Mouse (Mus musculus) intestine, embryonic 16.5 days (tissue): Measurements from ENCODE around the gene Gbf1. TPM values are rescaled to one million over a fixed set of nuclear protein-coding genes. Genes with fewer than 3 reads are reported as not detected.
"Not testable (repeated sequence)": the region's sequence is repeated elsewhere in the genome, so short reads cannot be mapped to it uniquely, and the experiment has no call there.

ENCODE experiments used
- ATAC-seq: fragments of 200-750 bp; cut with Nextera tagmentation; 2 replicates; pipeline ENCODE4 v1.8.0; 2017; ENCODE audit warnings: moderate TSS enrichment, moderate library complexity
- H3K27ac ChIP-seq: fragments of 300-500 bp; sonication (generic); 2 replicates; pipeline ENCODE4 v1.5.1; 2014; ENCODE audit warnings: mild to moderate bottlenecking, low read length
- H3K27me3 ChIP-seq: fragments of 300-500 bp; sonication (generic); replicated peaks from 2 replicates; pipeline ENCODE4 v1.6.1; 2014; ENCODE audit warnings: low read length, control low read depth, mixed read lengths; ENCODE audit not compliant: control insufficient read depth, insufficient read depth
- H3K36me3 ChIP-seq: fragments of 300-500 bp; sonication (generic); 2 replicates; pipeline ENCODE4 v1.6.1; 2014; ENCODE audit warnings: low read length, control low read depth; ENCODE audit not compliant: control insufficient read depth, insufficient read depth
- H3K4me1 ChIP-seq: fragments of 300-500 bp; sonication (generic); 2 replicates; pipeline ENCODE4 v1.6.1; 2014; ENCODE audit warnings: low read length, control low read depth, mixed read lengths; ENCODE audit not compliant: control insufficient read depth, insufficient read depth
- H3K4me2 ChIP-seq: fragments of 300-500 bp; sonication (generic); 2 replicates; pipeline ENCODE4 v1.6.1; 2014; ENCODE audit warnings: low read depth, low read length, control low read depth
- H3K4me3 ChIP-seq: fragments of 300-500 bp; sonication (generic); 2 replicates; pipeline ENCODE4 v1.5.1; 2014; ENCODE audit warnings: mild to moderate bottlenecking, low read length
- H3K9ac ChIP-seq: fragments of 300-500 bp; sonication (generic); 2 replicates; pipeline ENCODE4 v1.6.1; 2014; ENCODE audit warnings: low read depth, low read length
- H3K9me3 ChIP-seq: fragments of 300-500 bp; sonication (generic); 2 replicates; pipeline ENCODE4 v1.6.1; 2016; ENCODE audit warnings: low read length, control low read depth; ENCODE audit not compliant: control insufficient read depth
- WGBS: fragments of 180-500 bp; shearing (Covaris S2); extraction: QIAGEN DNeasy Blood & Tissue Kit; methylation state at CpG from one replicate; pipeline ENCODE4 v1.1.7; 2014; 5-methylcytosine and 5-hydroxymethylcytosine counted together
- polyA plus RNA-seq: library from polyadenylated mRNA; unstranded; fragments of >200 nt; fragmentation: Nextera tagmentation; extraction: Ambion mirVana; gene quantifications from 2 replicates; pipeline ENCODE4 v1.2.1, GENCODE M21; 2015

Gene Gbf1
- polyA plus RNA-seq, 1 experiment from 2014 or later, result 33.6 TPM

- peak overlapping the region; percentile 62 for H3K4me3 ChIP-seq
- H3K27me3 ChIP-seq, result peaks cover 51% of the 10 kb centered on the region
- WGBS, result 2% methylated on average over 49 of the region's 49 CpGs
- H3K27ac ChIP-seq, result no peak overlapping the region
- H3K4me1 ChIP-seq, result peaks cover 19% of the 10 kb centered on the region
- H3K4me2 ChIP-seq, result peak overlapping the region; percentile 100
- peak; percentile 35; the same call in 1 of the 2 replicates for ATAC-seq
- H3K9ac ChIP-seq, result peak overlapping the region; percentile 64
- no peaks in the 10 kb centered on the region for H3K36me3 ChIP-seq
- H3K9me3 ChIP-seq, result no peaks in the 10 kb centered on the region
These were observed 15.4 kb upstream of the Gbf1 start for GRCm38 (mm10) chr19:46136639-46137580.

DNA sequence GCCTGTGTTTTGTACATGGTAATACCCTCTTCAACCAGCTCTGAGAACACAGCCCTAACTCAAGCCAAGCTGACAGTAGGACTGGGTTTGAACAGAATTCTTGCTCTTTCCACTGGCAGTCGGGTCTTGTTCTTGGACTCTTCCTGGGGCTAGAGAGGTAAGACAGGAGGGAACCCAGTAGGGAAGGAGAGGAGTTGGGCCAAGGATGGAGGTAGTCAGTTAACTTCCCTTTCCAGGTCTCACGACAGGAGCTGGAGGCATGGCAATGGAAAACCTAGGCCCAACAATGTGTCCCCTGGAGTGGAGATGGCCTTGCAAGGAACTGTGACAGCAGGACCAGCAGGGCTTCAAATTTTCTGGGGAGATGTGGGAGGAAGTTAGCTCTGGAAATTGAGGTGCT, 12.0 kb upstream of the Gbf1 start:
- Histone ChIP-seq H3K27ac (no peak overlapping the region), H3K9ac (no peak overlapping the region), H3K9me3 (no peaks in the 10 kb centered on the region), H3K4me3 (no peak overlapping the region), H3K4me2 (no peak overlapping the region), H3K27me3 (peaks cover 59% of the 10 kb centered on the region), H3K4me1 (peaks cover 18% of the 10 kb centered on the region), H3K36me3 (no peaks in the 10 kb centered on the region)
- 69% methylated on average over 2 of the region's 2 CpGs for WGBS
- no peak for ATAC-seq

DNA sequence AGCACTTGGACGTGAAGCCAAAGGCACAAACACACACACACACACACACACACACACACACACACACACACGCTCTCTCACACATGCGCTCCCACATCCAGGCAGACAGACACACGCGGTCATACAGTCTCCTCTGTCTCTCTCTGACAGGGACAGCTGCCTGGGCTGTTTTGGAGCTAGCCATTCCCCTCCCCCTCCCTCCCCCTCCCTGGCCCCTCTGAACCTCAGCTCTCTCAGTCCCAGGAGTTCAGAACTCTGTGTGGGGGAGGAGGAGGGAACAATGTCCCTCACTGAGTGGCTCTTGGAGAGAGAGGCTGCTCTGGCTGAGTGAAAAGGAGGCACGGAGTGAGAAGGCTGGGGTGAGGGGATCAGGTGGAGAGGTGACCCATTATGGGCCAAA, 11.2 kb upstream of the Gbf1 start:
- no peak for ATAC-seq
- Histone ChIP-seq H3K9me3 (no peaks in the 10 kb centered on the region), H3K27ac (no peak overlapping the region), H3K27me3 (peaks cover 51% of the 10 kb centered on the region), H3K4me3 (no peak overlapping the region), H3K4me1 (peaks cover 10% of the 10 kb centered on the region), H3K4me2 (no peak overlapping the region), H3K9ac (no peak overlapping the region), H3K36me3 (no peaks in the 10 kb centered on the region)
- 23% methylated on average over 6 of the region's 6 CpGs for WGBS

- H3K9ac ChIP-seq, result peak within 1 kb of the TSS; percentile 52
- 1% methylated on average over 47 of the region's 47 CpGs for WGBS
- peak; percentile 12; the same call in 1 of the 2 replicates for ATAC-seq
- peak within 1 kb of the TSS; percentile 97 for H3K4me2 ChIP-seq
- H3K4me3 ChIP-seq, result peak within 1 kb of the TSS; percentile 57
- H3K9me3 ChIP-seq, result no peaks in the 10 kb centered on the region
- no peaks in the 10 kb centered on the region for H3K36me3 ChIP-seq
- peaks cover 53% of the 10 kb centered on the region for H3K27me3 ChIP-seq
- no peak within 1 kb of the TSS for H3K27ac ChIP-seq
- H3K4me1 ChIP-seq, result peaks cover 16% of the 10 kb centered on the region
These were observed 4.6 kb upstream of the Gbf1 start, which contains the start of gene Pitx3 for GRCm38 (mm10) chr19:46147511-46148371. TSS of gene Pitx3 (minus strand) at chr19:46148326.

DNA sequence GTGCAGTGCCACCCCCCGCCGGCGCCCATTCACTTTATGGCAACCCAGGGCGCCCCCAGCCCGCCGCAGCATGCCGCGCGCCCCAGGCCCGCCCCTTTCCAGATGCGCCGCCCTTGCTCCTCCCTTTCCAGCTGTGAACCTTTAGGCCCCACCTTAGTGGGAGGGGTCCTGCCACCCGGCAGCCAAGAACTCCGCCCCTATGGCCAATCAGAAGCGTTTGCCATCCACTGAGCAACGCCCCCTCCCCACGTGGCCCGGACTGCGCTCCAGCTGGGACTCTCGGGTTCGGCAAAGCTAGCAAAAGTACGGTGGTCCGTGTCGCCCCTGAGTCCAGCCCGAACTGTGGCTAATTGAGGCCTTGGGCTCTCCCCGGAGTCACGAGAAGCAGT, 3.9 kb upstream of the Gbf1 start:
- Histone ChIP-seq H3K27ac (no peak overlapping the region), H3K4me1 (peaks cover 17% of the 10 kb centered on the region), H3K4me2 (peak overlapping the region; percentile 97), H3K4me3 (peak overlapping the region; percentile 57), H3K27me3 (peaks cover 50% of the 10 kb centered on the region), H3K9me3 (no peaks in the 10 kb centered on the region), H3K9ac (peak overlapping the region; percentile 52), H3K36me3 (no peaks in the 10 kb centered on the region)
- under 1% methylated on average over 27 of the region's 27 CpGs for WGBS
- peak; percentile 70 for ATAC-seq

GRCm38 (mm10) chr19:46149091-46149490, 3.2 kb upstream of the Gbf1 start:
- 27% methylated on average over 12 of the region's 12 CpGs for WGBS
- peaks cover 43% of the 10 kb centered on the region for H3K27me3 ChIP-seq
- peaks cover 24% of the 10 kb centered on the region for H3K4me1 ChIP-seq
- no peaks in the 10 kb centered on the region for H3K9me3 ChIP-seq
- H3K4me2 ChIP-seq, result peak overlapping the region; percentile 97
- H3K36me3 ChIP-seq, result no peaks in the 10 kb centered on the region
- no peak for ATAC-seq
- H3K4me3 ChIP-seq, result peak overlapping the region; percentile 57; the same call in 1 of the 2 replicates
- no peak overlapping the region for H3K9ac ChIP-seq
- no peak overlapping the region for H3K27ac ChIP-seq

- Histone ChIP-seq H3K4me1 (no peaks in the 10 kb centered on the region), H3K9me3 (no peaks in the 10 kb centered on the region), H3K27me3 (no peaks in the 10 kb centered on the region), H3K4me3 (no peak overlapping the region), H3K36me3 (peaks cover 6% of the 10 kb centered on the region), H3K4me2 (no peak overlapping the region), H3K27ac (no peak overlapping the region), H3K9ac (no peak overlapping the region)
- ATAC-seq, result no peak
- WGBS, result 93% methylated on average over 3 of the region's 3 CpGs
These were observed 13.6 kb downstream of the Gbf1 start for GRCm38 (mm10) chr19:46165950-46166349.

GRCm38 (mm10) chr19:46167169-46167568, 14.9 kb downstream of the Gbf1 start:
- not testable (repeated sequence) for H3K36me3 ChIP-seq, H3K4me1 ChIP-seq, H3K27me3 ChIP-seq, H3K27ac ChIP-seq, ATAC-seq, H3K4me2 ChIP-seq, H3K4me3 ChIP-seq, H3K9ac ChIP-seq, H3K9me3 ChIP-seq
- 94% methylated on average over 1 of the region's 2 CpGs for WGBS

DNA sequence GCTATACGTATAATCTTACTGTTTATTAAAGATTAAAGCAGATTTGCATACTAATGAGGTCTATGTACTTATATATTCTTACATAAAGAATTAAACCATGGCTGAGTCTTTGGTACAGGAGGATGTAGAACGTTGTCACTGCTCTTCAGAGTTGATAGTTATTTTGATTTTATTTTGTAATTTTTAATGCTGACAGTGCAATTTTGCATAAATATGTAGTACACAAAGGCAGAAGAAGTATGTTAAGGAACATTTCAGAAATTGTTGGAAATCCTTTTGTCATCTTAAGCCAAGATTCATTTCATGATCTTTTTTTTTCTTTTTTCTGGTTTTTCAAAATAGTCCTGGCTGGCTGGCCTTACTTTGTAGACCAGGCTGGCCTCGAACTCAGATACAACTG, 17.1 kb downstream of the Gbf1 start:
- no peak for ATAC-seq
- Histone ChIP-seq H3K4me3 (no peak overlapping the region), H3K4me1 (no peaks in the 10 kb centered on the region), H3K4me2 (no peak overlapping the region), H3K27me3 (no peaks in the 10 kb centered on the region), H3K9ac (no peak overlapping the region), H3K9me3 (no peaks in the 10 kb centered on the region), H3K36me3 (peaks cover 6% of the 10 kb centered on the region), H3K27ac (no peak overlapping the region)
- 85% methylated on average over 3 of the region's 3 CpGs for WGBS
